Mouse (Mus musculus): ENCODE data around the gene Henmt1. TPM values are rescaled to one million over a fixed set of nuclear protein-coding genes. Genes with fewer than 3 reads are reported as not detected.

The Henmt1 gene
- polyA plus RNA-seq, 1 experiment from 2014 or later = 0.51 TPM

DNA sequence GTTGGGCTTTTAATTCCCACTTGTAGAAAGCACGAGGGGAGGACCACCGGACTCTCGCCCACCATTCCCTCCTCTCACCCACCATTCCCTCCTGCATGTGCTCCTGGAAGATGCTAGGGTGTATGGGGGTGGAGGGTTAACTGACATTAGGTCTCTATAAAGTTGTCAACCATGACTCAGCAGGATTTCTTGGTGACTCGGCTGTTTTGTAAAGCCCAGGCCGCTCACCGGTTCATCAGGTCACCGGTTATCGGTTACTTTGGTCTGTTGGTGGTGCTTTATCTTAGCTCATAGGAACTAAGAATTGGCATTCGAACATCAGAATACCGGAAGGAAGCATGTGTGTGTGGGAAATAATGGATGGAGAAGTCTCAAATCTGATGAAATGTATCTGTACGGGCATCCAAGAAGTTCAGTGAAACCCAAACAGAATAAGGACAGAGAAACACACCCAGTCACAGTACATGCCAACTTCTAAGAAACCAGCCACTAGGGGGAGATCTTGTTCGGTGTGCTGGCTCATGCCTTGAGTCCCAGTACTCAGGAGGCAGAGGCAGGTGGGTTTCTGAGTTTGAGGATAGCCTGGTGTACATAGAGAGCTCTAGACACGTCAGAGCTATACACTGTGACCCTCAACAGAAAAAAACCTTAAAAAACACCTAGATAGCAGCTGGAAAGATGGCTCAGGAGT lies 37.8 kb downstream of the Henmt1 start:
- no peak overlapping the region for H3K27ac ChIP-seq (ENCODE audit: low read depth, low read length)
- H3K4me3 ChIP-seq (ENCODE audit: low read length) = no peak overlapping the region
- no peaks in the 10 kb centered on the region for H3K4me1 ChIP-seq (ENCODE audit: control insufficient read depth, insufficient read depth, low read length)
- ATAC-seq (ENCODE audit: low FRiP score, low TSS enrichment) = no peak
- H3K4me2 ChIP-seq (replicated peaks; ENCODE audit: low read depth, low read length) = no peak overlapping the region
- H3K9ac ChIP-seq (ENCODE audit: low read depth, low read length) = no peak overlapping the region
- H3K9me3 ChIP-seq (ENCODE audit: control insufficient read depth, low read length) = 0 out of 2 replicates have a peak, but pooled peaks cover 2% of the 10 kb centered on the region
- H3K36me3 ChIP-seq (ENCODE audit: control insufficient read depth, insufficient read depth, low read length) = peaks cover 16% of the 10 kb centered on the region
- no peaks in the 10 kb centered on the region for H3K27me3 ChIP-seq (ENCODE audit: control insufficient read depth, insufficient read depth, low read length)
- 96% methylated on average over 13 of the region's 13 CpGs for WGBS

DNA sequence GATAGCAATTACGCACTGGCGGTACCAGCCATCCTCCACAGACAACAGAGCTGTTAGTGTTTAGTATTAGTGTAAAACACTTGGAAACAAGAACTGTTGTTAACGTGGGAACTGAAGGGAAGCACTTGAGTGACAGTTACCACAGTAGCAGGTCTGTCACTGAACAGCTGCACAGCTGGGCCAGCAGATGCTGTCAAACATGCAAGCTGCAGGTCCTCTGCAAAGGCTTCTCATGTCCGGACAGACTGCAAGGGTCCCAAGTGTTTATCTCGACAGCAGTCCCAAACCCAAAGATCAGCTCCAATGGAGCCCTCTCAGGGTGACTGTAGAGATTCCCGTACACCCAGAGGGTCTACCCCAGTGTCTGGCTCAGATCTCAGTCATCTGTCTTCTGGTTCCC lies 42.3 kb downstream of the Henmt1 start:
- 84% methylated on average over 6 of the region's 6 CpGs for WGBS
- ATAC-seq (ENCODE audit: low FRiP score, low TSS enrichment) = no peak

DNA sequence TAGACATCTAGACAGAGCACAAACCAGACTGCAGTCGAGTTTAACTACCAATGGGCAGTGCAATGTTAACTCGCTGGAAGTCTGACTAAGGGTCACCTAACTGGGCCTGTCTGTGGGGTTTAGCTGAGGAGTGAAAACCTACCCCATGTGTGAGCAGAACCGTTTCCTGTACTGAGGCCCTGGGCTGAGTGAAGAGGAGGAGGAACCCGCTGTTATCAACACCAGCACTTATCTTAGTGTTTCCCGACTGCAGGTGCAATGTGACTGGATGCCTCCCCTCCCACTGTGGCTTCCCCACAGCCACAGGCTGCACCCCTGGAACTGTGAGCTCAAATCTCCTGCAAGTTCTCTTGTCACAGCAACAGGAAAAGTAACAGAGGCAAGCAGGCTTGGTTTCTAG lies 44.3 kb downstream of the Henmt1 start:
- WGBS = 73% methylated on average over 5 of the region's 5 CpGs
- no peaks in the 10 kb centered on the region for H3K4me1 ChIP-seq (ENCODE audit: control insufficient read depth, insufficient read depth, low read length)
- ATAC-seq (ENCODE audit: low FRiP score, low TSS enrichment) = no peak
- no peaks in the 10 kb centered on the region for H3K27me3 ChIP-seq (ENCODE audit: control insufficient read depth, insufficient read depth, low read length)
- no peak overlapping the region for H3K9ac ChIP-seq (ENCODE audit: low read depth, low read length)
- H3K36me3 ChIP-seq (ENCODE audit: control insufficient read depth, insufficient read depth, low read length) = peaks cover 19% of the 10 kb centered on the region
- 0 out of 2 replicates have a peak, but pooled peaks cover 2% of the 10 kb centered on the region for H3K9me3 ChIP-seq (ENCODE audit: control insufficient read depth, low read length)
- H3K4me3 ChIP-seq (ENCODE audit: low read length) = no peak overlapping the region
- no peak overlapping the region for H3K27ac ChIP-seq (ENCODE audit: low read depth, low read length)
- no peak overlapping the region for H3K4me2 ChIP-seq (replicated peaks; ENCODE audit: low read depth, low read length)

More for the DNA sequence above, 42.3 kb downstream of the Henmt1 start:
- Histone ChIP-seq H3K36me3 (ENCODE audit: control insufficient read depth, insufficient read depth, low read length) (peaks cover 16% of the 10 kb centered on the region), H3K4me1 (ENCODE audit: control insufficient read depth, insufficient read depth, low read length) (no peaks in the 10 kb centered on the region), H3K9ac (ENCODE audit: low read depth, low read length) (no peak overlapping the region), H3K27ac (ENCODE audit: low read depth, low read length) (no peak overlapping the region), H3K27me3 (ENCODE audit: control insufficient read depth, insufficient read depth, low read length) (no peaks in the 10 kb centered on the region), H3K9me3 (ENCODE audit: control insufficient read depth, low read length) (0 out of 2 replicates have a peak, but pooled peaks cover 2% of the 10 kb centered on the region), H3K4me2 (replicated peaks; ENCODE audit: low read depth, low read length) (no peak overlapping the region), H3K4me3 (ENCODE audit: low read length) (no peak overlapping the region)

GRCm38 (mm10) chr3:108986534-108986933 lies 46.9 kb downstream of the Henmt1 start:
- Histone ChIP-seq H3K9ac (ENCODE audit: low read depth, low read length) (no peak overlapping the region), H3K9me3 (ENCODE audit: control insufficient read depth, low read length) (no peaks in the 10 kb centered on the region), H3K27ac (ENCODE audit: low read depth, low read length) (no peak overlapping the region), H3K4me2 (replicated peaks; ENCODE audit: low read depth, low read length) (no peak overlapping the region), H3K4me3 (ENCODE audit: low read length) (no peak overlapping the region), H3K27me3 (ENCODE audit: control insufficient read depth, insufficient read depth, low read length) (no peaks in the 10 kb centered on the region), H3K36me3 (ENCODE audit: control insufficient read depth, insufficient read depth, low read length) (peaks cover 11% of the 10 kb centered on the region; the same call in 1 of the 2 replicates), H3K4me1 (ENCODE audit: control insufficient read depth, insufficient read depth, low read length) (no peaks in the 10 kb centered on the region)
- WGBS = 79% methylated on average over 1 of the region's 1 CpGs
- ATAC-seq (ENCODE audit: low FRiP score, low TSS enrichment) = no peak

DNA sequence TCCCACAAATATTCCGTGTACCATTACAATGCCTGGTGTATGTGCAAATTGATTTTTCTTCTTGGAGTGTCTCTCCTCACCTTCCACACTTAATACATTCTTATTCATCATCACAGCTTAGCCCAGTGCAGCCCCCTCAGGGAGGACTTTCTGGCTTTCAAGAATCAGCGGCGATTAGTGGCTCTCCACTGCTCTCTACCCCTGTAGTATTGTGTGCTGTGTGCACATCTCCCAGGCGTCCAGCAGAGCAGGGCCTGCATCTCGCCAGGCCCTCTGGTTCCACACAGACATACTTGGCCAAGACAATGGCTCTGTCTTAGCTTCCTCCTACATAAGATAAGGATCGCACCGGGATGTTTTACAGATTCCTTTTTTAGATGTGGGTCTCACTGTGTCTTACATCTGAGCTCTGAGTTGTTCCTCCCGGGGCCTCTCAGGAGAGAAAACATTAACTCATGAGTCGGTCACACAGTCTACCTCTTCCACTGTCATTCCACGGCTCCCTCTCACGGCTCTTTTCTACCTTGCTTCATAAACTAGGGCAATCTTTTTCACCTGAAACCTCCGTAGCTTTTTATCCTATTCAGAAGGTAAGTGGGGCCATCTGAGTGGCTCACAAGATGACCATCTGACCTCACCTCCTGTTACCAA lies 47.5 kb downstream of the Henmt1 start:
- no peaks in the 10 kb centered on the region for H3K9me3 ChIP-seq (ENCODE audit: control insufficient read depth, low read length)
- H3K9ac ChIP-seq (ENCODE audit: low read depth, low read length) = no peak overlapping the region
- 84% methylated on average over 12 of the region's 12 CpGs for WGBS
- no peaks in the 10 kb centered on the region for H3K27me3 ChIP-seq (ENCODE audit: control insufficient read depth, insufficient read depth, low read length)
- H3K27ac ChIP-seq (ENCODE audit: low read depth, low read length) = no peak overlapping the region
- H3K36me3 ChIP-seq (ENCODE audit: control insufficient read depth, insufficient read depth, low read length) = peaks cover 14% of the 10 kb centered on the region; the same call in 1 of the 2 replicates
- no peak overlapping the region for H3K4me2 ChIP-seq (replicated peaks; ENCODE audit: low read depth, low read length)
- no peaks in the 10 kb centered on the region for H3K4me1 ChIP-seq (ENCODE audit: control insufficient read depth, insufficient read depth, low read length)
- ATAC-seq (ENCODE audit: low FRiP score, low TSS enrichment) = no peak
- no peak overlapping the region for H3K4me3 ChIP-seq (ENCODE audit: low read length)

DNA sequence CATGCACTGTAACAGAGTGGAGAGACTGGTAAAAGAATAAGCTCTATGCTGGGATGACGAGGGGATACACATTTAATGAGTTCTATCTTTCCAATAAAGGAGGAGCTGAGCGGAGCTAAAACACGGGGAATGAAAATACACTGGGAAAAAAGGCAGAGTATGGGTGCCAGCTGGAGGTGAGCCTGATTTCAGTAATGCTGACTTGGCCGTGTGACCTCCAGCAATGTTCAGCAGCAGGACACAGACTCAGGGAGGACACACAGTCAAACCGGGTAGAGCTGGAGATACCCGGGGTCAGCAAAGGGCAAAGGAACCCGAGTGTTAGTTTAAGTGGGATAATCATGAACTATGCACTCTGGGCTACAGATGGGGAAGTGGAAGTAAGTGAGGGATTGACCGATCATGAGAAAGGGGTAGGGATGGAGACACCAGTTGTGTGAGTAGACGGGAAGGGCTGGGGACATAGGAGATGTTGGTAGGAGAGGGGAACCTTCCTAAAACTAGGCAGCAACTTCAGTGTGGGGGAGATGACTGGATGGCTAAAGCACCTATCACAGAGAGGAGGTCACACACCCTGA lies 50.4 kb downstream of the Henmt1 start:
- Histone ChIP-seq H3K4me1 (ENCODE audit: control insufficient read depth, insufficient read depth, low read length) (no peaks in the 10 kb centered on the region), H3K9me3 (ENCODE audit: control insufficient read depth, low read length) (no peaks in the 10 kb centered on the region), H3K36me3 (ENCODE audit: control insufficient read depth, insufficient read depth, low read length) (peaks cover 10% of the 10 kb centered on the region; the same call in 1 of the 2 replicates), H3K9ac (ENCODE audit: low read depth, low read length) (no peak overlapping the region), H3K27me3 (ENCODE audit: control insufficient read depth, insufficient read depth, low read length) (no peaks in the 10 kb centered on the region), H3K4me2 (replicated peaks; ENCODE audit: low read depth, low read length) (no peak overlapping the region), H3K4me3 (ENCODE audit: low read length) (no peak overlapping the region), H3K27ac (ENCODE audit: low read depth, low read length) (no peak overlapping the region)
- WGBS = 88% methylated on average over 9 of the region's 9 CpGs
- ATAC-seq (ENCODE audit: low FRiP score, low TSS enrichment) = no peak

- WGBS = 90% methylated on average over 2 of the region's 2 CpGs
Observed at GRCm38 (mm10) chr3:108994477-108994876, 54.8 kb downstream of the Henmt1 start.

DNA sequence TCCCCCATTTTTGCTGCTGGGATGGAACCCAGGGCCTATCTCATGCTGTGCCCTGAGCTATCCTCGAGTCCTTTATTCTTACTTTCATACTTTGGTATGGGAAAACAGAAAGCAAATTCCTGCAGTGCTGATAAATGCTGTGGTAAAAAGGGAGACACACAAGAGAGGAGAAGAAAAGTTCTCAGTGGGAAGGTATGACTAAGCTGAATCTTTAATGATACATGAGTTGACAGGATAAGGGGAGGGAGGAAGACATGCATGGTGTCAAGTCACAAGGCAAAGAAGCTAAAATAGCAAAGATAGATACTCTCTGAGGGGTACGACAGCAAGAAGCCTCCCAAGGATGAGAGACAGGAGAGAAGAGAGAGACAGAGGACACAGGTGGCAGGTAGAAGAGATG lies 55.7 kb downstream of the Henmt1 start:
- Histone ChIP-seq H3K27me3 (ENCODE audit: control insufficient read depth, insufficient read depth, low read length) (no peaks in the 10 kb centered on the region), H3K9me3 (ENCODE audit: control insufficient read depth, low read length) (no peaks in the 10 kb centered on the region), H3K36me3 (ENCODE audit: control insufficient read depth, insufficient read depth, low read length) (peaks cover 5% of the 10 kb centered on the region; the same call in 1 of the 2 replicates), H3K27ac (ENCODE audit: low read depth, low read length) (no peak overlapping the region), H3K9ac (ENCODE audit: low read depth, low read length) (no peak overlapping the region), H3K4me3 (ENCODE audit: low read length) (no peak overlapping the region), H3K4me2 (replicated peaks; ENCODE audit: low read depth, low read length) (no peak overlapping the region), H3K4me1 (ENCODE audit: control insufficient read depth, insufficient read depth, low read length) (no peaks in the 10 kb centered on the region)
- 74% methylated on average over 2 of the region's 2 CpGs for WGBS
- ATAC-seq (ENCODE audit: low FRiP score, low TSS enrichment) = no peak

More at GRCm38 (mm10) chr3:108994477-108994876, 54.8 kb downstream of the Henmt1 start:
- H3K9me3 ChIP-seq (ENCODE audit: control insufficient read depth, low read length) = no peaks in the 10 kb centered on the region
- no peak overlapping the region for H3K9ac ChIP-seq (ENCODE audit: low read depth, low read length)
- ATAC-seq (ENCODE audit: low FRiP score, low TSS enrichment) = no peak
- H3K4me1 ChIP-seq (ENCODE audit: control insufficient read depth, insufficient read depth, low read length) = no peaks in the 10 kb centered on the region
- H3K4me2 ChIP-seq (replicated peaks; ENCODE audit: low read depth, low read length) = no peak overlapping the region
- H3K36me3 ChIP-seq (ENCODE audit: control insufficient read depth, insufficient read depth, low read length) = peaks cover 5% of the 10 kb centered on the region; the same call in 1 of the 2 replicates
- H3K27me3 ChIP-seq (ENCODE audit: control insufficient read depth, insufficient read depth, low read length) = no peaks in the 10 kb centered on the region
- H3K27ac ChIP-seq (ENCODE audit: low read depth, low read length) = no peak overlapping the region
- H3K4me3 ChIP-seq (ENCODE audit: low read length) = no peak overlapping the region

DNA sequence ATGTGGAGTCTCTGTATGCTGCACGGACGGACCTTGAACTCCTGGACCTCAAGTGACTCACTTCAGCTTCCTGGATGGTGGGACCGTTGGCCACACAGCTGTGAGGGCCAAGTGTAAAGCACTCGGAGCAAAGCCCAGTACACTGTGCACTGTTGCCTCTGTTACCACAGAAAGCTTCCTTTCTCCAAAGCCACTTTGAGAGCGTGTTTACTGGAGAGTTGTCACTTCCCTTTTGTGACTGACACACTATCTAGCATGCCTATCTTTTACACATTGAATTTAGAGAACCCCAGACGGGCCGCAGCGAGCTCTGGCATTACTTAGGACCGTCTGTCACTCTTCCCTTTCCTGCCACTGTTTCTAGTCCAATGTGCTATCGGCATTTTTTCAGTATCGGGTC lies 57.6 kb downstream of the Henmt1 start:
- no peak for ATAC-seq (ENCODE audit: low FRiP score, low TSS enrichment)
- Histone ChIP-seq H3K9me3 (ENCODE audit: control insufficient read depth, low read length) (no peaks in the 10 kb centered on the region), H3K4me2 (replicated peaks; ENCODE audit: low read depth, low read length) (no peak overlapping the region)

More for the DNA sequence above, 57.6 kb downstream of the Henmt1 start:
- H3K4me3 ChIP-seq (ENCODE audit: low read length) = no peak overlapping the region
- H3K27me3 ChIP-seq (ENCODE audit: control insufficient read depth, insufficient read depth, low read length) = no peaks in the 10 kb centered on the region
- H3K4me1 ChIP-seq (ENCODE audit: control insufficient read depth, insufficient read depth, low read length) = no peaks in the 10 kb centered on the region
- H3K27ac ChIP-seq (ENCODE audit: low read depth, low read length) = no peak overlapping the region
- no peak overlapping the region for H3K9ac ChIP-seq (ENCODE audit: low read depth, low read length)
- 84% methylated on average over 11 of the region's 11 CpGs for WGBS
- no peaks in the 10 kb centered on the region; the same call in 1 of the 2 replicates for H3K36me3 ChIP-seq (ENCODE audit: control insufficient read depth, insufficient read depth, low read length)
